Mouse (Mus musculus) MEL (cell line): ENCODE data around the gene Usp1.
"Not testable (repeated sequence)": the region's sequence is repeated elsewhere in the genome, so short reads cannot be mapped to it uniquely, and the experiment has no call there.

Experiments used
- CTCF ChIP-seq, 3 experiments: IDR thresholded peaks in 2 of 3; conservative IDR thresholded peaks in 1 of 3; 2 replicates each; pipeline ENCODE4 v1.5.1; 2011 to 2012; ENCODE audit warnings: low read length in 3 of 3, low read depth in 2 of 3, mild to moderate bottlenecking in 2 of 3, improper control_type of control experiment in 1 of 3, inconsistent platforms in 1 of 3, mixed read lengths in 1 of 3, moderate library complexity in 1 of 3; ENCODE audit not compliant: control insufficient read depth in 1 of 3, insufficient read depth in 1 of 3, poor library complexity in 1 of 3, severe bottlenecking in 1 of 3
- E2F4 ChIP-seq: IDR thresholded peaks from 2 replicates; pipeline ENCODE4 v1.6.1; 2011; ENCODE audit warnings: low read depth, low read length, improper control_type of control experiment, borderline replicate concordance
- EP300 ChIP-seq, 2 experiments: IDR thresholded peaks; 2 replicates each; pipeline ENCODE4 v1.6.1; 2011; ENCODE audit warnings: improper control_type of control experiment in 2 of 2, low read length in 2 of 2, low read depth in 1 of 2, mild to moderate bottlenecking in 1 of 2
- ETS1 ChIP-seq: IDR thresholded peaks from 2 replicates; pipeline ENCODE4 v1.6.1; 2012; ENCODE audit warnings: low read depth, mild to moderate bottlenecking, inconsistent platforms, low read length, improper control_type of control experiment, moderate library complexity
- MAX ChIP-seq: IDR thresholded peaks from 2 replicates; pipeline ENCODE4 v1.6.1; 2011; ENCODE audit warnings: low read length, improper control_type of control experiment
- MAZ ChIP-seq: IDR thresholded peaks from 2 replicates; pipeline ENCODE4 v1.6.1; 2012; ENCODE audit warnings: low read depth, mild to moderate bottlenecking, inconsistent platforms, low read length, improper control_type of control experiment
- MYC ChIP-seq: IDR thresholded peaks from 2 replicates; pipeline ENCODE4 v1.6.1; 2011; ENCODE audit warnings: low read depth, mild to moderate bottlenecking, low read length, improper control_type of control experiment, moderate library complexity
- NELFE ChIP-seq: IDR thresholded peaks from 2 replicates; pipeline ENCODE4 v1.6.1; 2011; ENCODE audit warnings: low read depth, low read length, improper control_type of control experiment
- POLR2A ChIP-seq, 2 experiments: IDR thresholded peaks; 2 replicates each; pipeline ENCODE4 v1.6.1; 2011 to 2012; ENCODE audit warnings: low read length in 2 of 2, mild to moderate bottlenecking in 2 of 2, control low read depth in 1 of 2, improper control_type of control experiment in 1 of 2, low read depth in 1 of 2, moderate library complexity in 1 of 2; ENCODE audit not compliant: control insufficient read depth in 1 of 2, insufficient read depth in 1 of 2, poor library complexity in 1 of 2
- POLR2AphosphoS2 ChIP-seq: IDR thresholded peaks from 2 replicates; pipeline ENCODE4 v1.6.1; 2011; ENCODE audit warnings: low read length, improper control_type of control experiment
- SMC3 ChIP-seq: IDR thresholded peaks from 2 replicates; pipeline ENCODE4 v1.6.1; 2011; ENCODE audit warnings: low read depth, low read length, improper control_type of control experiment
- TAL1 ChIP-seq: IDR thresholded peaks from 2 replicates; pipeline ENCODE4 v1.6.1; 2012; ENCODE audit warnings: mild to moderate bottlenecking, inconsistent platforms, low read length, moderate library complexity, mixed read lengths
- ZNF384 ChIP-seq: IDR thresholded peaks from 2 replicates; pipeline ENCODE4 v1.6.1; 2012; ENCODE audit warnings: low read depth, mild to moderate bottlenecking, inconsistent platforms, low read length, improper control_type of control experiment

DNA sequence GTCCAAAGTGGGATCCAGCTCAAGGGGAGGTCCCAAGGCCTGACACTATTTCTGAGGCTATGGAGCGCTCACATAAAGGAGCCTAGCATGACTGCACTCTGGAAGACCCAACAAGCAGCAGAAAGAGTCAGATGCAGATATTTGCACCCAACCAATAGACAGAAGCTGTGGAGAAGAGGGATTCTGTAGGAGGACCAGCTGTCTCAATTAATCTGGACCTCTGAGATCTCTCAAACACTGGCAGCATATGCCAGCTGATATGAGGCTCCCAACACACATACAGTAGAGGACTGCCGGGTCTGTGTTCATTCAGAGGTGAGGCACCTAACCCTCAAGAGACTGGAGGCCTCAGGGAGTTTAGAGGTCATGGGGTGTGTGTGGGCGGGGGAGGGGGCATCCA lies 56.4 kb downstream of the Usp1 start:
- TF ChIP-seq POLR2A (IDR thresholded peaks at IDR 0.05; ENCODE audit: control insufficient read depth in 1 of 2, insufficient read depth in 1 of 2, low read depth in 1 of 2, low read length in 2 of 2, poor library complexity in 1 of 2); EP300 (IDR thresholded peaks at IDR 0.05; ENCODE audit: low read depth in 1 of 2, low read length in 2 of 2); MAX; MAZ; CTCF (IDR thresholded peaks at IDR 0.05 in 2 of 3, conservative IDR thresholded peaks at IDR 0.05 in 1 of 3; ENCODE audit: control insufficient read depth in 1 of 3, insufficient read depth in 1 of 3, low read depth in 2 of 3, low read length in 3 of 3, poor library complexity in 1 of 3, severe bottlenecking in 1 of 3); TAL1; POLR2AphosphoS2; SMC3; E2F4; NELFE; ZNF384; ETS1; MYC: not testable (repeated sequence)
